Mouse (Mus musculus): ENCODE measurements around the gene Rbm7.
"Not testable (repeated sequence)": the region's sequence is repeated elsewhere in the genome, so short reads cannot be mapped to it uniquely, and the experiment has no call there.

Gene Rbm7

GRCm38 (mm10) chr9:48494817-48495547 is at the start of gene Rbm7, which contains the start of gene Gm5617:
TSS of gene Rbm7 (minus strand) at chr9:48495299.
TSS of gene Gm5617 (plus strand) at chr9:48495442.
- DNase-seq (ENCODE audit: low spot score) = peak; percentile 95

GRCm38 (mm10) chr9:48538688-48539087 is 43.6 kb upstream of the Rbm7 start:
- DNase-seq (ENCODE audit: low spot score) = peak; percentile 48

GRCm38 (mm10) chr9:48538044-48538645 is 43.0 kb upstream of the Rbm7 start:
- peak; percentile 35 for DNase-seq (ENCODE audit: low spot score)

GRCm38 (mm10) chr9:48537616-48538015 is 42.5 kb upstream of the Rbm7 start:
- DNase-seq (ENCODE audit: low spot score) = not testable (repeated sequence)

GRCm38 (mm10) chr9:48536414-48536813 is 41.3 kb upstream of the Rbm7 start:
- no peak for DNase-seq (ENCODE audit: low spot score)

- no peak for DNase-seq (ENCODE audit: low spot score)
Observed at GRCm38 (mm10) chr9:48532730-48533129, 37.6 kb upstream of the Rbm7 start.

- DNase-seq (ENCODE audit: low spot score) = no peak
Observed at GRCm38 (mm10) chr9:48532203-48532602, 37.1 kb upstream of the Rbm7 start.

GRCm38 (mm10) chr9:48531294-48531693 is 36.2 kb upstream of the Rbm7 start:
- DNase-seq (ENCODE audit: low spot score) = no peak

GRCm38 (mm10) chr9:48526520-48526919 is 31.4 kb upstream of the Rbm7 start:
- DNase-seq (ENCODE audit: low spot score) = no peak

GRCm38 (mm10) chr9:48525566-48525965 is 30.5 kb upstream of the Rbm7 start:
- no peak for DNase-seq (ENCODE audit: low spot score)

GRCm38 (mm10) chr9:48520405-48520804 is 25.3 kb upstream of the Rbm7 start:
- not testable (repeated sequence) for DNase-seq (ENCODE audit: low spot score)

GRCm38 (mm10) chr9:48517372-48518130 is 22.5 kb upstream of the Rbm7 start:
- peak; percentile 34 for DNase-seq (ENCODE audit: low spot score)

- peak; percentile 22 for DNase-seq (ENCODE audit: low spot score)
Observed at GRCm38 (mm10) chr9:48516615-48517371, 21.7 kb upstream of the Rbm7 start.

GRCm38 (mm10) chr9:48515332-48515731 is 20.2 kb upstream of the Rbm7 start:
- no peak for DNase-seq (ENCODE audit: low spot score)

GRCm38 (mm10) chr9:48510134-48510533 is 15.0 kb upstream of the Rbm7 start:
- DNase-seq (ENCODE audit: low spot score) = no peak

- DNase-seq (ENCODE audit: low spot score) = no peak
Observed at GRCm38 (mm10) chr9:48504741-48505365, 9.8 kb upstream of the Rbm7 start.

- DNase-seq (ENCODE audit: low spot score) = no peak
Observed at GRCm38 (mm10) chr9:48503001-48503400, 7.9 kb upstream of the Rbm7 start.

- no peak for DNase-seq (ENCODE audit: low spot score)
Observed at GRCm38 (mm10) chr9:48501192-48501591, 6.1 kb upstream of the Rbm7 start.

- DNase-seq (ENCODE audit: low spot score) = no peak
Observed at GRCm38 (mm10) chr9:48495548-48495932, 441 bp upstream of the Rbm7 start.

GRCm38 (mm10) chr9:48481214-48482134 is 13.6 kb downstream of the Rbm7 start:
- peak; percentile 28 for DNase-seq (ENCODE audit: low spot score)
